Mouse (Mus musculus) bone marrow macrophage, adult 2 months (primary cell): Measurements from ENCODE around the gene Plekha7.

ENCODE experiments used
- CTCF ChIP-seq: IDR thresholded peaks from 2 replicates; pipeline ENCODE4 v1.5.1; 2012; ENCODE audit warnings: low read depth, mild to moderate bottlenecking, low read length, moderate library complexity
- POLR2A ChIP-seq: IDR thresholded peaks from 2 replicates; pipeline ENCODE4 v1.6.1; 2012; ENCODE audit warnings: mild to moderate bottlenecking, low read depth, low read length, borderline replicate concordance

DNA sequence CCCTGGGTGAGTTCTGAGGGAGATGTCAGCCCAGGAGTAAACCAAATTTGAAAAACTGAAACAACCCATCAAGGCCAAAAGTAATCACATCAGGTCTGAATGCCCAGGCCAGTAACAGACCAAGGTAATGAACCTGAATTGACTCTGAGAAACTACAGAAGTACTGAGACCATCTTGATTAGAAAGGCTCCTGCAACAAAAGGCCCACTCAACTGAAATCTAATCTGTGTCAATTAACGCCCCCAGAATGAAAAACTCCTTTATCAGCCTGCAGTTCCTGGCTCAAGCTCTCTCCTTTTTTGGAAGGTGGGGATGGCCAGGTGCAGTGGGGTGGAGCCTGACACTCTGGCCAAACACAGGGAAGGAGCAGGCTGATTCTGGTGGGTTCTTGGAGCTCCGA, 45.7 kb downstream of the Plekha7 start:
- TF ChIP-seq CTCF, result no peak
- no peak for TF ChIP-seq POLR2A
